Mouse (Mus musculus) liver, embryonic 11.5 days (tissue): ENCODE data around the gene Asic3. TPM values are rescaled to one million over a fixed set of nuclear protein-coding genes. Genes with fewer than 3 reads are reported as not detected.

Source experiments
- ATAC-seq: fragments of 200-750 bp; cut with Nextera tagmentation; replicated peaks from 2 replicates; pipeline ENCODE4 v1.8.0; 2017; ENCODE audit warnings: moderate number of reproducible peaks, mild to moderate bottlenecking, moderate TSS enrichment, moderate library complexity; ENCODE audit not compliant: low FRiP score
- DNase-seq: peaks from one replicate; pipeline ENCODE4 v3.0.0-alpha.2; 2017; ENCODE audit warnings: low spot score
- H3K27ac ChIP-seq: fragments of 300-500 bp; sonication (generic); 2 replicates; pipeline ENCODE4 v1.5.1; 2014; ENCODE audit warnings: mild to moderate bottlenecking, low read depth, low read length, control low read depth
- H3K27me3 ChIP-seq: fragments of 300-500 bp; sonication (generic); replicated peaks from 2 replicates; pipeline ENCODE4 v1.6.1; 2014; ENCODE audit warnings: low read length, mixed read lengths; ENCODE audit not compliant: control insufficient read depth, insufficient read depth
- H3K36me3 ChIP-seq: fragments of 300-500 bp; sonication (generic); 2 replicates; pipeline ENCODE4 v1.6.1; 2014; ENCODE audit warnings: mild to moderate bottlenecking, low read length, moderate library complexity, mixed read lengths; ENCODE audit not compliant: control insufficient read depth, insufficient read depth
- H3K4me1 ChIP-seq: fragments of 300-500 bp; sonication (generic); replicated peaks from 2 replicates; pipeline ENCODE4 v1.6.1; 2014; ENCODE audit warnings: low read length, mixed read lengths; ENCODE audit not compliant: control insufficient read depth, insufficient read depth
- H3K4me2 ChIP-seq: fragments of 300-500 bp; sonication (generic); 2 replicates; pipeline ENCODE4 v1.6.1; 2014; ENCODE audit warnings: mild to moderate bottlenecking, control low read depth, moderate library complexity
- H3K4me3 ChIP-seq: fragments of 300-500 bp; sonication (generic); 2 replicates; pipeline ENCODE4 v1.5.1; 2014; ENCODE audit warnings: low read depth, low read length, control low read depth
- H3K9ac ChIP-seq: fragments of 300-500 bp; sonication (generic); 2 replicates; pipeline ENCODE4 v1.6.1; 2014; ENCODE audit warnings: low read depth, low read length, control low read depth
- H3K9me3 ChIP-seq: fragments of 300-500 bp; sonication (generic); 2 replicates; pipeline ENCODE4 v1.6.1; 2016; ENCODE audit warnings: low read length, inconsistent platforms, mixed read lengths; ENCODE audit not compliant: control insufficient read depth
- WGBS: fragments of 180-500 bp; shearing (Covaris S2); extraction: QIAGEN DNeasy Blood & Tissue Kit; methylation state at CpG from one replicate; pipeline ENCODE4 v1.1.7; 2014; 5-methylcytosine and 5-hydroxymethylcytosine counted together
- polyA plus RNA-seq: library from polyadenylated mRNA; unstranded; fragments of >200 nt; fragmentation: Nextera tagmentation; extraction: Ambion mirVana; gene quantifications from 2 replicates; pipeline ENCODE4 v1.2.1, GENCODE M21; 2014

The Asic3 gene
- polyA plus RNA-seq, 1 experiment from 2014 or later: not detected

GRCm38 (mm10) chr5:24427285-24427633 is 14.1 kb downstream of the Asic3 start:
- no peak overlapping the region for H3K4me3 ChIP-seq
- H3K9me3 ChIP-seq: no peaks in the 10 kb centered on the region
- peak overlapping the region; percentile 90 for H3K4me2 ChIP-seq
- no peaks in the 10 kb centered on the region for H3K27me3 ChIP-seq
- no peak overlapping the region for H3K27ac ChIP-seq
- peaks cover 50% of the 10 kb centered on the region for H3K4me1 ChIP-seq
- no peak overlapping the region for H3K9ac ChIP-seq
- no peak for ATAC-seq
- no peak for DNase-seq
- WGBS: 25% methylated on average over 12 of the region's 12 CpGs
- peaks cover 15% of the 10 kb centered on the region for H3K36me3 ChIP-seq

GRCm38 (mm10) chr5:24427981-24428402 is 14.8 kb downstream of the Asic3 start:
- Histone ChIP-seq H3K4me2 (peak overlapping the region; percentile 90), H3K4me1 (peaks cover 44% of the 10 kb centered on the region), H3K9me3 (no peaks in the 10 kb centered on the region), H3K27me3 (no peaks in the 10 kb centered on the region), H3K27ac (no peak overlapping the region), H3K36me3 (peaks cover 18% of the 10 kb centered on the region), H3K9ac (no peak overlapping the region), H3K4me3 (peak overlapping the region; percentile 29)
- DNase-seq (peak; percentile 58), ATAC-seq (no peak)
- WGBS: 4% methylated on average over 15 of the region's 15 CpGs

- H3K27me3 ChIP-seq: no peaks in the 10 kb centered on the region
- peak overlapping the region; percentile 90 for H3K4me2 ChIP-seq
- H3K9me3 ChIP-seq: no peaks in the 10 kb centered on the region
- WGBS: 14% methylated on average over 9 of the region's 9 CpGs
- peaks cover 21% of the 10 kb centered on the region for H3K36me3 ChIP-seq
- no peak overlapping the region; the same call in 1 of the 2 replicates for H3K27ac ChIP-seq
- ATAC-seq (no peak), DNase-seq (no peak)
- peak overlapping the region; percentile 29 for H3K4me3 ChIP-seq
- H3K9ac ChIP-seq: no peak overlapping the region
- H3K4me1 ChIP-seq: peaks cover 44% of the 10 kb centered on the region
Observed at GRCm38 (mm10) chr5:24428596-24428995, 15.4 kb downstream of the Asic3 start.

- Histone ChIP-seq H3K4me1 (peaks cover under 1% of the 10 kb centered on the region; the same call in 1 of the 2 replicates), H3K36me3 (peaks cover 33% of the 10 kb centered on the region)
Observed at GRCm38 (mm10) chr5:24433993-24434392, 20.8 kb downstream of the Asic3 start.

GRCm38 (mm10) chr5:24441187-24441586 is 28.0 kb downstream of the Asic3 start:
- no peaks in the 10 kb centered on the region for H3K27me3 ChIP-seq
- H3K9ac ChIP-seq: no peak overlapping the region
- DNase-seq (no peak), ATAC-seq (no peak)
- peaks cover 10% of the 10 kb centered on the region for H3K4me1 ChIP-seq
- no peak overlapping the region for H3K4me2 ChIP-seq
- no peaks in the 10 kb centered on the region for H3K9me3 ChIP-seq
- peaks cover 26% of the 10 kb centered on the region; the same call in 1 of the 2 replicates for H3K36me3 ChIP-seq
- H3K4me3 ChIP-seq: no peak overlapping the region
- no peak overlapping the region for H3K27ac ChIP-seq
- WGBS: 93% methylated on average over 8 of the region's 8 CpGs

More at GRCm38 (mm10) chr5:24433993-24434392, 20.8 kb downstream of the Asic3 start:
- no peak overlapping the region for H3K4me3 ChIP-seq
- no peaks in the 10 kb centered on the region for H3K9me3 ChIP-seq
- H3K4me2 ChIP-seq: no peak overlapping the region
- no peak for DNase-seq
- no peak overlapping the region for H3K27ac ChIP-seq
- H3K27me3 ChIP-seq: no peaks in the 10 kb centered on the region
- no peak overlapping the region for H3K9ac ChIP-seq
- WGBS: 82% methylated on average over 8 of the region's 8 CpGs
- ATAC-seq: no peak

GRCm38 (mm10) chr5:24442029-24442428 is 28.8 kb downstream of the Asic3 start:
- DNase-seq (no peak), ATAC-seq (no peak)
- Histone ChIP-seq H3K27ac (no peak overlapping the region), H3K27me3 (no peaks in the 10 kb centered on the region), H3K4me2 (no peak overlapping the region), H3K4me3 (no peak overlapping the region), H3K36me3 (peaks cover 26% of the 10 kb centered on the region; the same call in 1 of the 2 replicates), H3K9ac (no peak overlapping the region), H3K9me3 (no peaks in the 10 kb centered on the region), H3K4me1 (peaks cover 10% of the 10 kb centered on the region)
- 82% methylated on average over 9 of the region's 9 CpGs for WGBS

GRCm38 (mm10) chr5:24443204-24443603 is 30.0 kb downstream of the Asic3 start:
- 90% methylated on average over 7 of the region's 7 CpGs for WGBS
- Histone ChIP-seq H3K4me2 (no peak overlapping the region), H3K9me3 (no peaks in the 10 kb centered on the region), H3K4me3 (no peak overlapping the region), H3K4me1 (peaks cover 14% of the 10 kb centered on the region), H3K27ac (no peak overlapping the region), H3K36me3 (peaks cover 26% of the 10 kb centered on the region; the same call in 1 of the 2 replicates), H3K27me3 (no peaks in the 10 kb centered on the region), H3K9ac (no peak overlapping the region)
- no peak for DNase-seq
- ATAC-seq: no peak

- Histone ChIP-seq H3K27me3 (no peaks in the 10 kb centered on the region), H3K9me3 (no peaks in the 10 kb centered on the region), H3K9ac (peak overlapping the region; percentile 95), H3K4me1 (peaks cover 14% of the 10 kb centered on the region), H3K4me3 (peak overlapping the region; percentile 84), H3K36me3 (peaks cover 22% of the 10 kb centered on the region; the same call in 1 of the 2 replicates), H3K27ac (no peak overlapping the region; the same call in 1 of the 2 replicates), H3K4me2 (peak overlapping the region; percentile 93)
- WGBS: 87% methylated on average over 12 of the region's 12 CpGs
- DNase-seq: no peak
- ATAC-seq: no peak
Observed at GRCm38 (mm10) chr5:24443927-24444326, 30.7 kb downstream of the Asic3 start.

- H3K4me3 ChIP-seq: peak within 1 kb of the TSS; percentile 84
- under 1% methylated on average over 60 of the region's 60 CpGs for WGBS
- DNase-seq (peak; percentile 91), ATAC-seq (peak; percentile 82)
- H3K4me1 ChIP-seq: peaks cover 14% of the 10 kb centered on the region
- no peaks in the 10 kb centered on the region for H3K27me3 ChIP-seq
- peak within 1 kb of the TSS; percentile 67 for H3K27ac ChIP-seq
- peak within 1 kb of the TSS; percentile 95 for H3K9ac ChIP-seq
- H3K36me3 ChIP-seq: peaks cover 16% of the 10 kb centered on the region; the same call in 1 of the 2 replicates
- peak within 1 kb of the TSS; percentile 93 for H3K4me2 ChIP-seq
- no peaks in the 10 kb centered on the region for H3K9me3 ChIP-seq
Observed at GRCm38 (mm10) chr5:24444746-24445427, 31.7 kb downstream of the Asic3 start, which contains the start of gene Fastk. TSS of gene Fastk (minus strand) at chr5:24445287.
